Mouse (Mus musculus) cerebellum, postnatal 10 days (tissue): ENCODE data around the gene Pgs1.

ENCODE experiments used
- DNase-seq, 2 experiments: peaks; one replicate each; pipeline ENCODE4 v3.0.0; 2021; ENCODE audit warnings: mixed read lengths in 2 of 2

The Pgs1 gene

GRCm38 (mm10) chr11:117963091-117963793 lies 22.9 kb upstream of the Pgs1 start:
- DNase-seq, result peak; percentile 97 to 98

GRCm38 (mm10) chr11:117963872-117964271 lies 22.2 kb upstream of the Pgs1 start:
- DNase-seq, result no peak

GRCm38 (mm10) chr11:117964294-117964693 lies 21.8 kb upstream of the Pgs1 start:
- DNase-seq, result peak in 1 of 2 experiments; percentile 30

- no peak for DNase-seq
Observed at GRCm38 (mm10) chr11:117965052-117965451, 21.0 kb upstream of the Pgs1 start.

DNA sequence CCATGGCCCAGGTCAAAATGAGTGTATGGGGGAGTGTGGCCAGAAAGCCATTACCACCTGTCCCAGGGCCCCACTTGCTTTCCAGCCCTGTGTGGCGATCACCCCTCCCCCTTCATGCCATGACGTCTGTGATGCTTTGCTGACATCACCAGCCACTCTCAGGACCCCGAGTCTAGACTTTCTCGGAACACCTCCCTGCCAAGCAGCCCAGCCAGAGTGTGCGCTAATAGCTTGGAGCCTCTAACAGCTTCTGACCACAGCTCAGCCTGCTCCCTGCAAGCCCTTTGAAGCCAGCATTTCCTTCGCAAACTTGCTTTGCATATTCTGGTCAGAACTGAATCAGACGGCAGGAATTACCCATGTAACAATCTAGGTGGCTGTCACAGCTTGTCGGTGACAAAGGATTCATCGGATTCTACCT lies 20.5 kb upstream of the Pgs1 start:
- DNase-seq, result peak; percentile 62 to 63

DNA sequence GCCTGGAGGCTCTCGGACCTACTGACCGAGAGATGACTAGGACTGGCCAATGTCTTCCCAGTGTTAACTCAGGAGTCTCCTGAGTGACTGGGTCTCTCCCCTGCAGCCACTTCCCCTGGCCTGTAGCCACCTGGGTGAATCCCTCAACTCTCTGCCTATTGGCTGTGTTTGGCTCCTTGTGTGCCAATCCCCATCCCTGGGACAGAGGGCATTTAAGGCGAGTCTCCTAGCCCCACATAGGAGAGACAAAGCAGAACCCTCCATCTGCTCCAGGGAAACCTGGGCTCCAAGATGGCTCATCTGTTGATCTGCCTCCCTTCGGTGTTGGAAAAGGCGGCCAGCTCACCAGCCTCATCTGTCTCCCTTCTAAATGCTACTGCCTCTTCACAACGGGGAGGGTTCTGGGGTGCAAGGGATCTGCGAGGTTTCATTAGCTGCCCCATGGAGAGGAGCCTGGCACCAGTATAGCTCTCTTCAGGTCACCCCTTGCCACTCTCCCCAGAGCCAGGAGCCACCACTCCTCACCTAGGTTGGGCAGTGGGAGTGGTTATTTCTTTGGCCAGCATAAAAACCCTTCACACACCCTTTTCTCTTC lies 19.5 kb upstream of the Pgs1 start:
- peak; percentile 94 to 95 for DNase-seq

GRCm38 (mm10) chr11:117967249-117968015 lies 18.7 kb upstream of the Pgs1 start:
- DNase-seq, result peak; percentile 91 to 94

DNA sequence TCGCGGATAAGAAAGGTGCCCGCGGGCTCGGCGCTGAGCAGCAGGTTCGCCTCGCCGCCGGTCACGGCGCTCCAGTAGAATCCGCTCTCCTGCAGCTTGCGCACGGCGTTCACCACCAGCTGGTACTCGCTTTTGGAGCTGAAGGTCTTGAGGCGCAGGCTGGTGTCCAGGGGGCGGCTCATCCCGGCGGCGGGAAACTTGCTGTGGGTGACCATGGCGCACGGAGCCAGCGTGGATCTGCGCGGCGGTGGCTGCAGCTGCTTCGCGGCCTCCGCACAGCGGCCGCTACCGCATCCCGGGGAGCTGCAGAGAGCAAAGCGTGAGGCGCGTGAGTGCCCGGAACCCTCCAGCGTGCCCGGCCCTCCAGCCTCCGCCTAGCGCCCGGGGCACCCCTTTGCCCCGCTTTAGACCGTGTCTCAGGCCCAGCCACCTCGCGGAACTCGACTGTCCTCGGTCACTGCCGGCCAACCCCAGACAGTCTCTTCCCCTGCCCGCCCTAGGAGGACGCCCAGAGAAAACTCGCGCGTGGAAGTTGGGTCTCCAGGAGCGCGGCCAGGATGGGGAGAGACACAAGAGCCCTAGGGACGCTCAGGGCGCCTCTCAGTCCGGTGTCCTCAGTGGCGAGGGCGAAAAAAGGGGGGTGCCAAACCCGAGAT lies 17.9 kb upstream of the Pgs1 start:
- peak; percentile 61 to 75 for DNase-seq

- DNase-seq, result peak in 1 of 2 experiments; percentile 67
Observed at GRCm38 (mm10) chr11:117968716-117969099, 17.4 kb upstream of the Pgs1 start.

DNA sequence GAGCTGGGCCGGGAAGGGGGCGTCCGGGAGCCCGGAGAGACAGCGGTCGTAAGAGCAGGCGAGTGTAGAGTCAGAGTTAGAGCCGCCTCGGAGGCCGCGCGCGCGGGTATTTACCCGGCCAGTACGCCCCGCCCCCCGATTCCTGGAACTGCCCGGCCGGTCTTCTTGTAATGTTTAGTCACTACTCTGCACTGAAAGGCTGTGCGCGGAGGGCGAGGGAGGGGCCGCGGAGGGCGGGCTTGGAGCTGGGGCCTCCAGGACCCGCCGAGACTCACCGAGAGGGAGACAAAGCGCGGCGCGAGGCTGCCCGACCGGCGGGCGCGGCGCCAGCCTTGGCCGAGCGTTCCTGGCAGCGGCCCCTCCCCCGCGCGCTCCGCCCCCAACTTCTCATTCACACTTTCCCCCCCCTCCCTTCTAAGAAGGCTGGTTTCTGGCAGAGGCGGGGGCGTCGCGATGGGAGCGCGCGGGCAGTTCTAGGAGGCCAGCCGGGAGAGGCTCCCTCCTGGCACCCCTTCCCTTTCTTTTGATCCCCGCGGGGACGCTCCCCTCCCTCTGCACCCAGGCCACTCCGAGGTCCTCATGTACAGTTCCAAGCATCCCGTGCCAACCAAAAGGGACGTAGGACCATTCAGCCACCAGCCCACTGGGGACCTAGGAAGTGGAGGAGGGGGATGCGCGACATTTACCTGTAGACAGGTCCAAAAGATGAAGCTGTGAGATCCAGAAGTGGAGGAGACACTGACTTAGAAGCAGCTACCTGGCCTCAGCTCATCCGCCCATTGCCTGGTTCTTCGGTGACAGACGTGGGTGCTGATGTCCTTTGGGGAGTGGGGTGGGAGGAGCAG lies 16.8 kb upstream of the Pgs1 start:
- DNase-seq, result peak; percentile 97 to 98

- DNase-seq, result peak; percentile 98 to 99
Observed at GRCm38 (mm10) chr11:117969945-117970872, 15.9 kb upstream of the Pgs1 start, which contains the start of gene Socs3. Gene Socs3, minus strand, starts transcription at chr11:117970047.

GRCm38 (mm10) chr11:117971100-117971499 lies 15.0 kb upstream of the Pgs1 start:
- DNase-seq, result no peak

DNA sequence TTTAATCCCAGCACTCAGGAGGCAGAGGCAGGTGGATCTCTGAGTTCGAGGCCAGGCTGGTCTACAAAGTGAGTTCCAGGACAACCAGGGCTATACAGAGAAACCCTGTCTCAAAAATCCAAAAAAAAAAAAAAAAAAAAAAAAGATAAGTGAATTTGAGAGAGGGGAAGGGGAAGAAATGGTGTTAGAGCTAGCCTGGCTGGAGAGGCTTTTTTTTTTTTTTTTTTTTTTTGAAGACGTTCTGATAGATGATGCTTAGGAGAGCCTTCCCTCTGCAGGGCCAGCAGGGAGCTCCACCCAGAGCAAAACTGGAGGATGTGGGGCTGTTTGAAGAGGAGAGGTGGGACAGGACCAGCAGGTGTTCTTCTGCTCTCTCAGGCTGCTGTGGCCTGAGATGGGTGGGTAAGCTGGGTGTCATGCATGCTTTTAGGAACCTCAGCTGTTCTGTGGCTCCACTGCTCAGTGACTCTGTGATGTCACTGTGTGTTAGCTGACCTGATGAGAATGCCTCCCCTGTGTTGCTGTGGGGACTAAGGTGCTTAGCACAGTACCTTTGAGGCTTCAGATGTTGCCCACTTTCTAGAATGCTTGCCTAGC lies 14.3 kb upstream of the Pgs1 start:
- DNase-seq, result no peak

DNA sequence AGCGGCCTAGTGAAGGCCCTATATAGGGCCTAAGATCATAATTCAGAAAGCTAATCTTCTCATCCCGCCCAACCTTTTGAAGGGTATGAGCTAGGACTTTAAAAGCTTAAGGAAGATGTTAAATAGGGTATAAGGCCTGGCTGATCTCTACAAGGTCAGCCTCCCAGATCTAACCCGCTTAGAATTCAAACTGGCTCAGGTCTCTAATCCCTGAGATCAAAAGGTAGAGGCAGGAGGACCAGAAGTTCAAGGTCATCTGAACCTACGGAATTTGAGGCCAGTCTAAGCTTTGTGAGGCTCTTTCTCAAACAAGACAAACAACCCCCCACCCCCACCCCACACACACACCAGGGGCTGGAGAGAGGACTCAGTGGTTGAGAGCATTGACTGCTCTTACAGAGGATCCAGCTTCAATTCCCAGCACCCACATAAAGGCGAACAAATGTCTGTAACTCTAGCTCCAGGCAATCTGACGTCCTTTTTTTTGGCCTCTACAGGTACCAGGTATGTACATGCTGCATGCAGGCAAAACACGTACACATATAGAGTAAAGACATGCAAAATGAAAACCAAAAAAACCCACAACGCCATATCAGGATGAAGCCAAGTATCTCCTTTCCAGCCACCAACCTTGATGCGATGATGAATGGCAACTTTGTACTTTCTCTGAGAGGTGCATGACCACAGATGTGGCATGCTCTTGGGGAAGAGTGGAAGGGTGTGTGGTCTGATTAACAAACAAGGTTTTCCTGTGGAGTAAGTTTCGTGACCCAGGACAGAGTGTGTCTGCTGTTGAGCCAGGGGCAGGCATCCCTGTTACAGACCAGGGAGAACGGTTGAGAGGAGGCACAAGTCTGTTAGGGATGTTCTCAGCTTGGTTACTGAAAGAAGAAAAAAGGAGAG lies 13.2 kb upstream of the Pgs1 start:
- DNase-seq, result no peak

GRCm38 (mm10) chr11:117973569-117973968 lies 12.5 kb upstream of the Pgs1 start:
- no peak for DNase-seq

DNA sequence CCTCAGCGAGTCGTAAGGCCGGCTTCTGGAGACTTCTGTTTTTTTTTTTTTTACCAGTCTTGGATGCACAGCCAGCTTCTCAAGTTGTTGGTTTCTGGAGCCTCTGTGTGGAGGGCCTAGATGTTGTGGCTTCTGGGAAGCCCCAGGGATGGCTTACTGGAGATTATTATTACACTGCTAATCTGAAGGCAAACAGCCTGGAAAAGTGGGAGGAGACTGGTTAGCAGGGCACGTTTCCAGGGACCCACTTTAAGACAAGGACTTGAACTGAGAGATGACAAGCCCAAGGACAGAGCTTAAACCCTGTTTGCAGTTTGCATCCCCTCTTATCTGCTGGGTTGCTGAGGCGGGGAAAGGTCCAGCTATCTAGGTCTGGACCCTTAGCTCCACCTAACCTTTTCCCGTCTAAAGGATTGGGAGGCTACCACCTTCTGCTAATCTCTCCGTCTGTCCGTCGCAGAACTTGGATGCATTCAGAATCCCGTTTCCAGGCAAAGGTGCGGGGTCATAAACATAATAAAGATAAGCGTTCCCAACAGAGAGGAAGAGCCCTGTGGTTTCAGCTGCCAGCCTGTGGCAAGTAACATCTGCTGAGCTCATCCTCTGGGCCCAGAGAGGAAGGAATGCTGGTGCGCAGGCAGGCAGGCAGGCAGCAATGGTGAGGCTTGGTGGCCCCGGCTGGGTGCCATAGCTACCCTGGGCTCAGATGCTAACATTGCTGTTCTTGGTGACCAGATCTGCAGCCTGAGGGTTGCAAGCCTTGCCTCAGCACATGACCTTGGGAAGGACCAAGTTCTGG lies 11.6 kb upstream of the Pgs1 start:
- peak; percentile 25 to 30 for DNase-seq

DNA sequence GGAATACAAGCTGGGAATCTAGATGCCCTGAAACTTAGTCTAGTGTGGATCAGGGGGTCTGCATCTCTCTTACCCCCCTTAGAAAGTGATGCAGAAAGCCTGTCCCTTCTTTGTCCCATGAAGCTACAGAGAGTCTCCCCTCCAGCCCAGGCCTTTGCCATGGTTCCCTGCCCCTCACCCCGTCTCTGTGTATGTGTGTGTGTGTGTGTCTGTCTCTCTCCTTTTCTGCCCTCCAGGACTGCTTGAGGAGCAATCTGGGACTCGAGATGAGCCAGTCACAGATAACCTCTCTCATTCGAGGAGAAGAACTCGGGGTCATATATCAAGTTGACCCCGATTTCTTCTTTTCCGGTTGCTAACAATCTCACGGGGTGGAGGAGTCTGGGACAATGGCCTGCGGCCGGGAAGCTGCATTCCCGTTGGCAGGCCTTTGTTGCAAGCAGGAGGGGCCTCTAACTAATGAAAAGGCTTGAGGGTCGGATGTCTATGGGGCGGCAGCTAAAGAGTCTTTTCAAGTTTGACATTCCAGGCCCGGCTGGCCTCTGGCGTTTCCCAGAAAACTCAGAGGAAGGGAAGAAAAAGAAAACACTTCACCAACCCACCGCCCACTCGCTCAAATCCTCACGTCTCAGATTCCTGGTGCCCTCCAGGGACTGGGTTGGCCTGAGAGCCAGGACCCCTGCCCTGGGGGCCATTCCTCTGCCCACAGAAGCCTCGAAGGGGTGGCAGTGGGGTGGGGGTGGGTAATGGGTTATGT lies 10.7 kb upstream of the Pgs1 start:
- peak; percentile 36 to 38 for DNase-seq

- peak; percentile 92 to 95 for DNase-seq
Observed at GRCm38 (mm10) chr11:117976081-117976582, 10.0 kb upstream of the Pgs1 start.
